Mouse (Mus musculus): ENCODE results near the gene Pnmal2. TPM values are rescaled to one million over a fixed set of nuclear protein-coding genes. Genes with fewer than 3 reads are reported as not detected.
"Not testable (repeated sequence)": the region's sequence is repeated elsewhere in the genome, so short reads cannot be mapped to it uniquely, and the experiment has no call there.

Pnmal2 gene
- polyA plus RNA-seq, 1 experiment from 2014 or later: 3.3 TPM

DNA sequence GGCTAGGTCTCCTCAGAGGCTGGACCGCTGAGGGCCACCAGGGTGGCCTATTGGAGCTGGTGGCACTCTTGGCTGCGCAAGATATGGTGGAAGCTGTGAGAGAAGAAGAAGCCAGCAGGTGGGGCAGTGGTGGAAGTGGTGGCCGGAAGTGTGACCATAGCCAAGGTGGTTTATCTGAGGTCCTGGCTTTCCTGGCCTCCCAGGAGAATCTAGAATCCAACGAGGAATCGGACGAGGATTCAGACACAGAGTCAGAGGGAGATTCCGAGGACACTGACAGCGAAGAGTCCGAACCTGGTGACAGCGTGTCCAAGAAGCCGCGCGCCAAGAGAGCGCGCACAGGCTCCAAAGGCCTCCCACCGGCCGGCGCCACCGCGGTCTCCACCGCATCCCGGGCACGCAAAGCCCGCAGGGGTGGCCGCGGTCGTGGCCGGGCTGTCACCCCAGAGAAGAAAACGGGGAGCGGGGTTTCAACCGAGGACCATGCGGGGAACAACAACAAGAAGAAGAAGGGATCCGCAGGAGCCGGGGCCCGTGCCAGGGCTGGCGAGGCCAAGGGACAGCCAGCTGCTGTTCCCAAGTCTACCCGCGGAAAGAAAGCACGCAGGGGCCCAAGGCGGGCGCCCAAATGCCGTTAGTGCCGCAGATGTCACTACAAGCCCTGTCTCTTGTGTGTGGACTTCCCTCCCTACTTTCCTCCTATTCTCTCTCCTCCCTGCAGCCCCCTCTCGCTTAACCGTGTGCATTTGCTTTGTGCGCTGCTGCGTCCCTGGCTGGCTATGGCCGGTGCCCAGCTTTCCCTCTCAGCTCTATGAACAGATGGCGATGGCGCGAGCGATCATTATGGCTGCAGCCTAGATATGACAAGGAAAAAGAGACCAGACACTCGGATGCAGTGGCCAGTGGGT is 2.2 kb downstream of the Pnmal2 start:
- DNase-seq (no peak), ATAC-seq (ENCODE audit: insufficient read depth) (no peak)
- Histone ChIP-seq H3K9ac (peak overlapping the region; percentile 38), H3K36me3 (ENCODE audit: insufficient read depth) (no peaks in the 10 kb centered on the region), H3K27me3 (ENCODE audit: insufficient read depth, low read length) (peaks cover 34% of the 10 kb centered on the region), H3K9me3 (ENCODE audit: low read depth, low read length) (no peaks in the 10 kb centered on the region), H3K4me3 (ENCODE audit: low read depth, low read length) (peak overlapping the region; percentile 35), H3K27ac (ENCODE audit: low read depth) (no peak overlapping the region), H3K4me2 (peak overlapping the region; percentile 72), H3K4me1 (ENCODE audit: insufficient read depth) (peaks cover 22% of the 10 kb centered on the region; the same call in 1 of the 2 replicates)
- peak; percentile 36; the same call in 1 of the 2 replicates for TF ChIP-seq CTCF (IDR thresholded peaks at IDR 0.05; ENCODE audit: low read depth)
- WGBS: 5% methylated on average over 53 of the region's 53 CpGs

- H3K4me2 ChIP-seq: peak overlapping the region; percentile 72
- no peak overlapping the region for H3K27ac ChIP-seq (ENCODE audit: low read depth)
- H3K27me3 ChIP-seq (ENCODE audit: insufficient read depth, low read length): peaks cover 34% of the 10 kb centered on the region
- no peaks in the 10 kb centered on the region for H3K9me3 ChIP-seq (ENCODE audit: low read depth, low read length)
- H3K9ac ChIP-seq: peak overlapping the region; percentile 38
- WGBS: 20% methylated on average over 22 of the region's 22 CpGs
- ATAC-seq (ENCODE audit: insufficient read depth) (no peak), DNase-seq (no peak)
- peak overlapping the region; percentile 35 for H3K4me3 ChIP-seq (ENCODE audit: low read depth, low read length)
- no peaks in the 10 kb centered on the region for H3K36me3 ChIP-seq (ENCODE audit: insufficient read depth)
- no peak for TF ChIP-seq CTCF (IDR thresholded peaks at IDR 0.05; ENCODE audit: low read depth)
- peaks cover 22% of the 10 kb centered on the region; the same call in 1 of the 2 replicates for H3K4me1 ChIP-seq (ENCODE audit: insufficient read depth)
These were observed 2.9 kb downstream of the Pnmal2 start for GRCm38 (mm10) chr7:16947349-16947895.

GRCm38 (mm10) chr7:16947959-16948361 is 3.5 kb downstream of the Pnmal2 start:
- no peak for TF ChIP-seq CTCF (IDR thresholded peaks at IDR 0.05; ENCODE audit: low read depth)
- H3K27ac ChIP-seq (ENCODE audit: low read depth): peak overlapping the region; percentile 33; the same call in 1 of the 2 replicates
- H3K4me2 ChIP-seq: peak overlapping the region; percentile 72
- H3K4me1 ChIP-seq (ENCODE audit: insufficient read depth): peaks cover 22% of the 10 kb centered on the region; the same call in 1 of the 2 replicates
- H3K36me3 ChIP-seq (ENCODE audit: insufficient read depth): no peaks in the 10 kb centered on the region
- whole genome bisulfite sequencing: 8% methylated on average over 4 of the region's 4 CpGs
- DNase-seq (peak; percentile 86), ATAC-seq (ENCODE audit: insufficient read depth) (peak; percentile 29; the same call in 1 of the 2 replicates)
- peaks cover 34% of the 10 kb centered on the region for H3K27me3 ChIP-seq (ENCODE audit: insufficient read depth, low read length)
- H3K9me3 ChIP-seq (ENCODE audit: low read depth, low read length): no peaks in the 10 kb centered on the region
- H3K4me3 ChIP-seq (ENCODE audit: low read depth, low read length): no peak overlapping the region
- H3K9ac ChIP-seq: no peak overlapping the region

DNA sequence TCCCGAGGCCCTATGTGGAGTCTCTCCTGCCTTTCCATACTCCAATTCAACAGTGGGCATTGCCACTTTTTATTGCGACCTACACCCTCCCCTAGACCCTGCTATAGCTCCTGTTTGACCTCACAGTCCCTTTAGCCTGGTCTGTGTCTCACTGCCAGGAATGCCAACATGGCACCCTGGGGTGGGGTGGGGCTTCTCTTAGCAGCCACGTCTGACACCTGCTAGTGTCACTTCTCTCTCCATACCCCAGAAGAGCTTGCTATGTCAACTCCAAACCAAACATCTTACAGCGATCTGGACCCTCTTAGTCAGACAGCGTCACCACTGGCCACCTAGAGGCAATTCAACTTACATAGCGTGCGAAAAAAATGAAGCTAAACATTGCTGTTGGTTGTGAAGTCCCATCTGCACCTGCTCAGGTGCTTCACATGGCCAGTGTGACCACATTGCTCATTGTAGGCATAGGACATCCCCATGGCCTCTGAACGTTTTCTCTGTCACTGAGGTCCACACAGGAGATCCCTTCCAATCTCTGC is 4.5 kb downstream of the Pnmal2 start:
- Histone ChIP-seq H3K4me2 (no peak overlapping the region), H3K36me3 (ENCODE audit: insufficient read depth) (no peaks in the 10 kb centered on the region), H3K9ac (no peak overlapping the region), H3K27me3 (ENCODE audit: insufficient read depth, low read length) (peaks cover 34% of the 10 kb centered on the region), H3K9me3 (ENCODE audit: low read depth, low read length) (no peaks in the 10 kb centered on the region), H3K4me3 (ENCODE audit: low read depth, low read length) (no peak overlapping the region), H3K4me1 (ENCODE audit: insufficient read depth) (peaks cover 22% of the 10 kb centered on the region; the same call in 1 of the 2 replicates), H3K27ac (ENCODE audit: low read depth) (no peak overlapping the region)
- TF ChIP-seq CTCF (IDR thresholded peaks at IDR 0.05; ENCODE audit: low read depth): no peak
- no peak for DNase-seq
- 53% methylated on average over 8 of the region's 8 CpGs for WGBS
- no peak for ATAC-seq (ENCODE audit: insufficient read depth)

DNA sequence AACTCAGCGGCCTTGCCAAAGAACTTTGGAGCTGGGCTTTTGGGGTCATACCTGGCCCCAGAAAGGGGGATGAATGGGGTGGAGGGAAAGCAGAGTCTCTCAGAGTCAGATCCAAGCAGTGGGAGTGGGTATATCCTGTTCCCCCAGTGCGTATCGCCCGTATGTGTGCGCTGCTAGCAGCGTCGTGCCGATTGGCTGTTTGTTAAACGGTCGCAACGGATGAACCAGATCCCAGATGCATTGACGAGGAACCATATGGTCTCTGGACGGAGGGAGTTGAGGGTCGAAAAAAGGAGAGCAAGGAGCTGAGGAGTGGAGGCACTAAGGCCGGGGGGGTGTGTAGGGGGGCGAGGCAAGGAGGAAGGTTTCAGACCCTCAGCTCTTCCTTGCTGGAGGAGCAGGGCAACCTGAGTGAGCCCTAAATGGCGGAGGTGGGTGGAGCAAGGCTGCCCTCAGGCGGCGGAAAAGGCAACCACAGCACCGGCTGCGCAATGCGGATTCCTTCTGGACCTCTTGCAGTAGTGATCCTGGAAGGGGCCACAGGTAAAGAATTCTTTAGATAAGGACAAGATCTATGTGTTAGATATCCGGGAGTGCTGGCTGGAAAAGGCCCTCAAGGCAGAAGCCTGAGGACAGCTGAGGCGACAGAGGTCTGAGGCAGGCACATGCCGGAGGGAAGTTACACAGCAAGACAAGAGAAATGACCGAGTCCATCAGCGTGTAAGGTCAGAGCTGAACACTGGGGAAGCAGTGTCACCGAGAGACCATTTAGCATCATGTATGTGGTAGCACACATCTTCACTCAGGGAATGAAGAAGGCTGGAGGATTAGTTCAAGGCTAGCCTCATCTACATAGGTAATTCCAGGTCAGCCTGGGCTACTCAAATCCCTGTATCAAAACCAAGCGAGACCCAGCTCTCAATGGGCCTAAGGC is 5.7 kb downstream of the Pnmal2 start:
- TF ChIP-seq CTCF (IDR thresholded peaks at IDR 0.05; ENCODE audit: low read depth): peak; percentile 95
- H3K4me3 ChIP-seq (ENCODE audit: low read depth, low read length): peak overlapping the region; percentile 14; the same call in 1 of the 2 replicates
- 9% methylated on average over 29 of the region's 29 CpGs for WGBS
- no peak overlapping the region for H3K27ac ChIP-seq (ENCODE audit: low read depth)
- no peaks in the 10 kb centered on the region for H3K36me3 ChIP-seq (ENCODE audit: insufficient read depth)
- peak; percentile 90 for DNase-seq
- H3K27me3 ChIP-seq (ENCODE audit: insufficient read depth, low read length): peaks cover 28% of the 10 kb centered on the region
- peak; percentile 33 for ATAC-seq (ENCODE audit: insufficient read depth)
- peaks cover 22% of the 10 kb centered on the region; the same call in 1 of the 2 replicates for H3K4me1 ChIP-seq (ENCODE audit: insufficient read depth)
- H3K4me2 ChIP-seq: peak overlapping the region; percentile 60
- no peaks in the 10 kb centered on the region for H3K9me3 ChIP-seq (ENCODE audit: low read depth, low read length)
- H3K9ac ChIP-seq: peak overlapping the region; percentile 5

DNA sequence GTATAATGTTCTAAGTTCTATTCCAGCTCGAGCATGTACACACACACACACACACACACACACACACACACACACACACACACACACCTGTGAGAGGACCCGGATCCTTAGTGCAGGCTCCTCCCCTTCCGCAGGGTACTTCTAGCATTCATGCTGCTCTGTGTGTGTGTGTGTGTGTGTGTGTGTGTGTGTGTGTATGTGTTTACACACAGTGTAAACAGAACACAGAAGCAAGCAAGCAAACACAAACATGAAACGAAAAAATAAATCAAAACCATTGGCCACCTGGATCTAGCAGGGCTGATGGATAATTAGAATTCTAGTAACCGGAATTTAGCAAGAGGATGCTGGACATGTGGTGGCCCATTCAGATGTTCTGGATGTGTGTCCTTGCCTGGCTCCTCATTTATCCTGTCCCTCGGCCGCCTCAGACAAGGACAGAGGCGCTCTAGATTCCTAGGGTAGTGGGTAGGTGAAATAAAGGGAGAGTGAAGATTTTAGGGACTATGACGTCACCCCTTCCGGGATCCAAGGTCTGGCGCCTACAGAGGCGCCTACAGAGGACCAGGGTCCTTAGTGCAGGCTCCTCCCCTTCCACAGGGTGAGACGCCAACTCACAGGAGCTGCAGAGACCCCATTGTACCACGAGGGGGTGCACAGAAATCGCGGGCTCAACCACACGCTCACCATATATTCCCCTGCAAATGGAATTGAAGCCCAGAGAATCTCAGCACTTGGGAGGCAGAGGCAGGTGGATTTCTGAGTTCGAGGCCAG is 6.6 kb downstream of the Pnmal2 start:
- Histone ChIP-seq H3K27ac (ENCODE audit: low read depth) (no peak overlapping the region), H3K4me2 (peak overlapping the region; percentile 29; the same call in 1 of the 2 replicates), H3K9ac (no peak overlapping the region), H3K9me3 (ENCODE audit: low read depth, low read length) (no peaks in the 10 kb centered on the region), H3K36me3 (ENCODE audit: insufficient read depth) (no peaks in the 10 kb centered on the region), H3K4me1 (ENCODE audit: insufficient read depth) (peaks cover 22% of the 10 kb centered on the region; the same call in 1 of the 2 replicates), H3K27me3 (ENCODE audit: insufficient read depth, low read length) (peaks cover 19% of the 10 kb centered on the region), H3K4me3 (ENCODE audit: low read depth, low read length) (no peak overlapping the region)
- peak; percentile 91 for TF ChIP-seq CTCF (IDR thresholded peaks at IDR 0.05; ENCODE audit: low read depth)
- 18% methylated on average over 18 of the region's 18 CpGs for WGBS
- peak; percentile 93 for DNase-seq
- ATAC-seq (ENCODE audit: insufficient read depth): peak; percentile 67

DNA sequence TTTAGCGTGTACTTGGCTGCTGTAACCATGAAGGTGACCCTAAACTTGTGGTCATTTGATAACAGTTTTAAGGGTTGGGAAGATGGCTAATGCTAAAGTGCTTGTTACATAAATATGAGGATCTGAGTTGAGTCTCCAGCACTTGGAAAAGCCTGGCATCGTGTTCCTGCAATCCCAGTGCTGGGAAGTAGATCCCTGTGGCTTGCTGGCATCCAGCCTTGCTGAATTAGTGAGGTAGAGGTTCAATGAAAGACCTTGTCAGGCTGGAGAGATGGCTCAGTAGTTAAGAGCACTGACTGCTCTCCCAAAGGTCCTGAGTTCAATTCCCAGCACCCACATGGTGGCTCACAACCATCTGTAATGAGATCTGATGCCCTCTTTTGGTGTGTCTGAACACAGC is 9.3 kb downstream of the Pnmal2 start:
- H3K9me3 ChIP-seq (ENCODE audit: low read depth, low read length); H3K4me3 ChIP-seq (ENCODE audit: low read depth, low read length); H3K36me3 ChIP-seq (ENCODE audit: insufficient read depth); H3K4me1 ChIP-seq (ENCODE audit: insufficient read depth); H3K27me3 ChIP-seq (ENCODE audit: insufficient read depth, low read length); H3K4me2 ChIP-seq; H3K9ac ChIP-seq; DNase-seq; ATAC-seq (ENCODE audit: insufficient read depth); H3K27ac ChIP-seq (ENCODE audit: low read depth): not testable (repeated sequence)
- 49% methylated on average over 2 of the region's 2 CpGs for WGBS

Data from lung, embryonic 14.5 days (tissue).